Mouse (Mus musculus): ENCODE data around the gene Tbc1d21. TPM values are rescaled to one million over a fixed set of nuclear protein-coding genes. Genes with fewer than 3 reads are reported as not detected.

The Tbc1d21 gene
- total RNA-seq, 1 experiment, result not detected

GRCm38 (mm10) chr9:58355262-58356050, 14.8 kb downstream of the Tbc1d21 start:
- Histone ChIP-seq H3K4me1 (ENCODE audit: control insufficient read depth in 2 of 2, insufficient read depth in 2 of 2, low read length in 2 of 2, poor library complexity in 1 of 2) (peaks cover 0 to 7% of the 10 kb centered on the region in 2 experiments; a peak in 2 of 4 replicates), H3K4me3 (ENCODE audit: insufficient read depth in 1 of 2, low read depth in 1 of 2, low read length in 2 of 2, poor library complexity in 1 of 2, severe bottlenecking in 1 of 2) (no peak overlapping the region), H3K27ac (ENCODE audit: insufficient read depth, low read depth, low read length, poor library complexity, severe bottlenecking) (no peak overlapping the region), H3K36me3 (ENCODE audit: control insufficient read depth, insufficient read depth, low read length, poor library complexity, severe bottlenecking) (no peaks in the 10 kb centered on the region), H3K9ac (ENCODE audit: insufficient read depth, low read depth, low read length, poor library complexity, severe bottlenecking) (no peak overlapping the region), H3K9me3 (ENCODE audit: control insufficient read depth, insufficient read depth, low read depth, low read length) (no peaks in the 10 kb centered on the region)
- in situ Hi-C loops (cut with MboI; ENCODE audit: low sequenced_read_pairs in 2 of 2, unreplicated experiment in 2 of 2), result no loop called here
- no peak for TF ChIP-seq ZNF384 (IDR thresholded peaks at IDR 0.05; ENCODE audit: low read depth, low read length)
- no peak for TF ChIP-seq HCFC1 (IDR thresholded peaks at IDR 0.05; ENCODE audit: borderline replicate concordance, insufficient read depth, low read length)
- TF ChIP-seq ZC3H11A (IDR thresholded peaks at IDR 0.05; ENCODE audit: borderline replicate concordance, low read depth, low read length), result no peak
- TF ChIP-seq MAFK (IDR thresholded peaks at IDR 0.05; ENCODE audit: insufficient read depth, low read depth, low read length), result no peak
- no peak for TF ChIP-seq CHD2 (IDR thresholded peaks at IDR 0.05; ENCODE audit: low read depth, low read length)
- no peak for DNase-seq (ENCODE audit: low read depth, low spot score)

GRCm38 (mm10) chr9:58354701-58355100, 15.6 kb downstream of the Tbc1d21 start:
- H3K4me1 ChIP-seq (ENCODE audit: control insufficient read depth in 2 of 2, insufficient read depth in 2 of 2, low read length in 2 of 2, poor library complexity in 1 of 2), result peaks cover 0 to 7% of the 10 kb centered on the region in 2 experiments; a peak in 2 of 4 replicates
- no peak overlapping the region for H3K27ac ChIP-seq (ENCODE audit: insufficient read depth, low read depth, low read length, poor library complexity, severe bottlenecking)
- no peak overlapping the region for H3K4me3 ChIP-seq (ENCODE audit: insufficient read depth in 1 of 2, low read depth in 1 of 2, low read length in 2 of 2, poor library complexity in 1 of 2, severe bottlenecking in 1 of 2)
- in situ Hi-C loops (cut with MboI; ENCODE audit: low sequenced_read_pairs in 2 of 2, unreplicated experiment in 2 of 2), result no loop called here
- no peaks in the 10 kb centered on the region for H3K9me3 ChIP-seq (ENCODE audit: control insufficient read depth, insufficient read depth, low read depth, low read length)
- TF ChIP-seq HCFC1 (IDR thresholded peaks at IDR 0.05; ENCODE audit: borderline replicate concordance, insufficient read depth, low read length) (no peak), MAFK (IDR thresholded peaks at IDR 0.05; ENCODE audit: insufficient read depth, low read depth, low read length) (no peak), ZC3H11A (IDR thresholded peaks at IDR 0.05; ENCODE audit: borderline replicate concordance, low read depth, low read length) (no peak), ZNF384 (IDR thresholded peaks at IDR 0.05; ENCODE audit: low read depth, low read length) (no peak), CHD2 (IDR thresholded peaks at IDR 0.05; ENCODE audit: low read depth, low read length) (no peak)
- no peak for DNase-seq (ENCODE audit: low read depth, low spot score)
- no peak overlapping the region for H3K9ac ChIP-seq (ENCODE audit: insufficient read depth, low read depth, low read length, poor library complexity, severe bottlenecking)
- H3K36me3 ChIP-seq (ENCODE audit: control insufficient read depth, insufficient read depth, low read length, poor library complexity, severe bottlenecking), result no peaks in the 10 kb centered on the region

- H3K4me3 ChIP-seq (ENCODE audit: insufficient read depth in 1 of 2, low read depth in 1 of 2, low read length in 2 of 2, poor library complexity in 1 of 2, severe bottlenecking in 1 of 2), result no peak overlapping the region
- in situ Hi-C loops (cut with MboI; ENCODE audit: low sequenced_read_pairs in 2 of 2, unreplicated experiment in 2 of 2), result no loop called here
- H3K4me1 ChIP-seq (ENCODE audit: control insufficient read depth in 2 of 2, insufficient read depth in 2 of 2, low read length in 2 of 2, poor library complexity in 1 of 2), result peaks cover 0 to 7% of the 10 kb centered on the region in 2 experiments; a peak in 2 of 4 replicates
- no peaks in the 10 kb centered on the region for H3K9me3 ChIP-seq (ENCODE audit: control insufficient read depth, insufficient read depth, low read depth, low read length)
- DNase-seq (ENCODE audit: low read depth, low spot score), result no peak
- TF ChIP-seq HCFC1 (IDR thresholded peaks at IDR 0.05; ENCODE audit: borderline replicate concordance, insufficient read depth, low read length) (no peak), ZNF384 (IDR thresholded peaks at IDR 0.05; ENCODE audit: low read depth, low read length) (no peak), ZC3H11A (IDR thresholded peaks at IDR 0.05; ENCODE audit: borderline replicate concordance, low read depth, low read length) (no peak)
- H3K36me3 ChIP-seq (ENCODE audit: control insufficient read depth, insufficient read depth, low read length, poor library complexity, severe bottlenecking), result no peaks in the 10 kb centered on the region
- H3K27ac ChIP-seq (ENCODE audit: insufficient read depth, low read depth, low read length, poor library complexity, severe bottlenecking), result no peak overlapping the region
- H3K9ac ChIP-seq (ENCODE audit: insufficient read depth, low read depth, low read length, poor library complexity, severe bottlenecking), result no peak overlapping the region
Observed at GRCm38 (mm10) chr9:58353224-58353623, 17.0 kb downstream of the Tbc1d21 start.

GRCm38 (mm10) chr9:58347795-58348194, 22.5 kb downstream of the Tbc1d21 start:
- Histone ChIP-seq H3K4me1 (ENCODE audit: control insufficient read depth in 2 of 2, insufficient read depth in 2 of 2, low read length in 2 of 2, poor library complexity in 1 of 2) (no peaks in the 10 kb centered on the region), H3K36me3 (ENCODE audit: control insufficient read depth, insufficient read depth, low read length, poor library complexity, severe bottlenecking) (no peaks in the 10 kb centered on the region), H3K9ac (ENCODE audit: insufficient read depth, low read depth, low read length, poor library complexity, severe bottlenecking) (no peak overlapping the region), H3K9me3 (ENCODE audit: control insufficient read depth, insufficient read depth, low read depth, low read length) (no peaks in the 10 kb centered on the region), H3K27ac (ENCODE audit: insufficient read depth, low read depth, low read length, poor library complexity, severe bottlenecking) (no peak overlapping the region), H3K4me3 (ENCODE audit: insufficient read depth in 1 of 2, low read depth in 1 of 2, low read length in 2 of 2, poor library complexity in 1 of 2, severe bottlenecking in 1 of 2) (no peak overlapping the region)
- in situ Hi-C loops (cut with MboI; ENCODE audit: low sequenced_read_pairs in 2 of 2, unreplicated experiment in 2 of 2), result no loop called here
- no peak for DNase-seq (ENCODE audit: low read depth, low spot score)
- TF ChIP-seq ZNF384 (IDR thresholded peaks at IDR 0.05; ENCODE audit: low read depth, low read length), result no peak
- no peak for TF ChIP-seq ZC3H11A (IDR thresholded peaks at IDR 0.05; ENCODE audit: borderline replicate concordance, low read depth, low read length)
- no peak for TF ChIP-seq HCFC1 (IDR thresholded peaks at IDR 0.05; ENCODE audit: borderline replicate concordance, insufficient read depth, low read length)
- no peak for TF ChIP-seq MAFK (IDR thresholded peaks at IDR 0.05; ENCODE audit: insufficient read depth, low read depth, low read length)

All from ES-E14 (cell line).